Mouse (Mus musculus): ENCODE measurements around the gene Dppa2.
"Not testable (repeated sequence)": the region's sequence is repeated elsewhere in the genome, so short reads cannot be mapped to it uniquely, and the experiment has no call there.

Gene Dppa2

GRCm38 (mm10) chr16:48303509-48303908 is at the start of gene Dppa2:
Gene Dppa2 (plus strand): TSS chr16:48303908.
- no peak for DNase-seq (ENCODE audit: low read depth)

DNA sequence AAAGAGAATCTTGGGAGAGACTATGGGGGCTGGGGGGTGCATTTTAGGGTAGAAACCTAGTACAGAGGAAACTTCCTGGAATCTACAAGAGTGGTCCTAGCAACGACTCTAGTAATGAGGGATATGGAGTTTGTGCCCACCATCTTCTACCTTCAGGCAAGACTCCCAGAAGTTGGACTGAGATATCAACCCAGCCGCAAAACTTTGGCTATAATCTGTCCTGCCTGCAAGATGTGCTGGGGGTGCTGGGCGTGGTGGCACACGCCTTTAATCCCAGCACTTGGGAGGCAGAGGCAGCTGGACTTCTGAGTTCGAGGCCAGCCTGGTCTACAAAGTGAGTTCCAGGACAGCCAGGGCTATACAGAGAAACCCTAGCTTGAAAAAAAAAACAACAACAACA is 49.1 kb upstream of the Dppa2 start:
- no peak for DNase-seq (ENCODE audit: low read depth)

DNA sequence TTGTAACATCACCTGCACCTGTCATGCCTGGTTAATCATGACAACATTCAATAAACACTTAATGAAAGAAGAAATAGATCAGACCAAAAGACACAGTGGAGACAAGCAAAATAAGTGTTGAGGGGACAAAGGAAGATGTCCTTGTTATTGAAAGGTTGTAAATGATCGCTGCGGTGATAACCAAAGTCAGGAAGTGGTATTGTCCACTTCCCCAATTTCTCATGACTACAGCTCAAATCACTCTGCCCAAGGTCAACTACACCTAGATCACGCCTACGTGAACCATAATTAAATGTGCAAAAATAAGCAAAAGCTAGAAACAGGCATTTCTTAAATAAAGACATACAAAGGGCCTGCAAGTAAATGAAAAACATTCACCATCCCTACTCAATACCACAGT is 44.2 kb upstream of the Dppa2 start:
- no peak for DNase-seq (ENCODE audit: low read depth)

GRCm38 (mm10) chr16:48262901-48263300 is 40.8 kb upstream of the Dppa2 start:
- DNase-seq (ENCODE audit: low read depth) = no peak

DNA sequence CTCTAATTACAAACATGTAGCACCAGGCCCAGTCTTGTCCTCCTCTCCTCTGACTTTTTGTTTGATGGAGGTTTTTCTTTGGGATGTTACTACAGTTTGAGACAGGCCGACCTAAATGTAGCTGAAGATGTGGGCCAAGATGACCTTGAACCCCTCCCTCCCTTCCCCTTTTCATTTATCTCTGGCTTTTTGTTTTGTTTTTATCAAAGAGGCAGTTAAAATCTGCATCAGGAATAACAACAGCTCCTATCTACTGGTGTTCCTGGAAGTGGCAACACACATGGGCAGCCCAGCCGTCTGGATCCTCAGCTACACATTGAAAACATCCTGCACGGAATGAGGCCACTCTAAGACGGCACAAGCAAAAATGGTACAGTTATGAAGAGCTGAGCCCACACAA is 37.9 kb upstream of the Dppa2 start:
- DNase-seq (ENCODE audit: low read depth) = no peak

DNA sequence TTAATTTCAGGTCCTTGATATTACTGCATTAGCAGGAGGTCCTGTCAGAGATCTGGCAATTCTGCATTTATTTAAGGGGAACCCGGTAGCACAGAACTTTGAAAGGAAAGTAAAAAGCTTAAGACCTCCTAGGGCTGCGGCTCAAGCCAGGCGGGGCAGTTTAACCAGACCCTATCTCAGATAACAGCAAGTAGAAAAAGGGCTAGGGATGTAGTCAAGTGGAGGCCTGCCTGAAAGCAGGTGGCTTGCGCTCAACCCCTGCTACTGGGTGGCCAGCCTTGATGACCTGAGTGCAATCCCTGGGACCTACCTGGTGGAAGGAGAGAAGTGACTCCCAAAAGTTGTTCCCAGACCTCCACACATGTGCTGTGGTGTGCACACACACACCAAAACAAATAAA is 26.8 kb upstream of the Dppa2 start:
- no peak for DNase-seq (ENCODE audit: low read depth)

- DNase-seq (ENCODE audit: low read depth) = no peak
These were observed 22.8 kb upstream of the Dppa2 start for GRCm38 (mm10) chr16:48280883-48281282.

GRCm38 (mm10) chr16:48282801-48283200 is 20.9 kb upstream of the Dppa2 start:
- no peak for DNase-seq (ENCODE audit: low read depth)

DNA sequence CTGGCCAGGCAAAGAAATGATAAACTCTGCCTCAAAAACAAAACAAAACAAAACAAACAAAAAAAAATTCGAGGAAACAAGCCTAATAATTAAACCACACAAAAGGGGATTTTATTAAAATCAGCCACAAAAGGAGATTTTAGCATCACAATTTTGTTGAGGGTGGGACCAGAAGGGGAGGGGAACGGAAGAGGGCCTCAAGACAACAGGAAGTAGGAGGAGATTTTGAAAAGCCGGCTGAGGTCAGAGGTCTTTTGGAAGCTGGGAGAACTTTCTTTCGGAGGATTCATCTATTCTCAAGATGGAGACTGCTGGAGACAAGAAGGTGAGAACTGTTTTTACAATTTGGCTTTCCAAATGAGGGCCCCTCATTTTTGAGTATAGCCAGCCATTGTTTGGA is 20.2 kb upstream of the Dppa2 start, which contains the start of gene Dppa4:
Gene Dppa4, plus strand, starts transcription at position 217 of the 400 bp plus-strand sequence.
- DNase-seq (ENCODE audit: low read depth) = no peak

DNA sequence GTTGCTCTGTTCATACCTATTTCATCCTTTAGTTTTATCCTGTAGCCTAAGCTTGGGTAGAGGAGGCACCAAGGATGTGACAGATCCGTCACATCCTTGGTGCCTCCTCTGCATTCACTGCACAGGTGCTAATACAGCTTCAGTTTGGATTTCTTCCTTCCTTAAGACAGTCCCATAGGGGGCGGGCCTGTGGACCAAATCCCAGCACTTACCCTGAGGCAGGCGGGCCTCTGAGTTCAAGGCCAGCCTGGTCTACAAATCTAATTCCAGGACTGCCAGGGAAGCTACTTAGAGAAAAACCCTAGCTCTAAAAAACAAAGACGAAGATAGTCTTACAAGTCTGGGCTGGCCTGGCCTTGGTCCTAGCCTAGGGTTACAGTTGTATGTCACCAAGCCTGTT is 18.2 kb upstream of the Dppa2 start:
- no peak for DNase-seq (ENCODE audit: low read depth)

- DNase-seq (ENCODE audit: low read depth) = no peak
These were observed 6.1 kb upstream of the Dppa2 start for GRCm38 (mm10) chr16:48297384-48298136.

GRCm38 (mm10) chr16:48299884-48300283 is 3.8 kb upstream of the Dppa2 start:
- DNase-seq (ENCODE audit: low read depth) = peak; percentile 21

GRCm38 (mm10) chr16:48303983-48304382 is 275 bp downstream of the Dppa2 start:
- no peak for DNase-seq (ENCODE audit: low read depth)

DNA sequence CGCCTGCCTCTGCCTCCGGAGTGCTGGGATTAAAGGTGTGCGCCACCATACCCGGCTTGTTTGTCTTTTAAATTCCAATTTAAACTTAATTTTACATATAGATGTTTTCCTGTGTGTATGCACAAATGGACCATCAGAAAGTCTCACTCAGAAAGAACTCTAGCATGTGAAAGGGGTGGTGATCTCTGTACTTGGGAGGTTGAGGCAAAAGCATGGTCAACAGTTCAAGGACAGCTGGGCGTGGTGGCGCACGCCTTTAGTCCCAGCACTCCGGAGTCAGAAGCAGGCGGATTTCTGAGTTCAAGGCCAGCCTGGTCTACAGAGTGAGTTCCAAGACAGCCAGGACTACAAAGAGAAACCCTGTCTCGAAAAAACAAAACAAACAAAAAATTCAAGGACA is 5.2 kb downstream of the Dppa2 start:
- DNase-seq (ENCODE audit: low read depth) = not testable (repeated sequence)

DNA sequence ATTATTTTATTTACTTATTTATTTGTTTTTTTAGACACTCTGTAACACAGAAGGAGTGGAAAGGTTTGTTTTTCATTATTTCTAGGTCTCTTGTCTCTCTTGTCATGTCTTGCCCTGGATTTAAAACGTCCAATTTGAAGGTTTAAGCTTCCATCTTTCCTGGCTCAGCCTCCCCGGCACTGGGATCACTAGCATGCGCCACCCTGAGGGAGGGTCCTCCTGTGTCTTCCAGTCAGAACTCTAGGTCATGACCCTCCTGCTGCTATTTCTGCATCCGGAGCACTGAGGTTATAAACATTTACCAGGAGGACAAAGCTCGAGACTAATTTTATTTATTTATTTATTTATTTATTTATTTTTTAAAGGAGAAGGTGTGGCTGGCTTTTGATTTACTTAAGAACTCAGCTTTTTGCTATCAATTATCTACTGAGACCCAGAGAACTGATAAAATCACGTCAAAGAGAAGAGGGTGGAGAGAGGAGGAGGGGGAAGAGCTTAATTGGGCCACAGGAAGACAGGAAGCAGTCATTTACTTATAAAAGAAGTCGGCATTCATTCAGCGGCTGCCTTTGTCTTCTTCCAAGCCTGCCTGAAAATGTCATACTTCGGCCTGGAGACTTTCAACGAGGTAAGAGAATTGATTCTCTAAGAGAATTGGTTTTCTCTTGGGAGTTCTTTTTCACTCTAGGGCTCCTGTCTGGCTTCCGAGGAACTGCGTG is 6.4 kb downstream of the Dppa2 start:
- DNase-seq (ENCODE audit: low read depth) = no peak

DNA sequence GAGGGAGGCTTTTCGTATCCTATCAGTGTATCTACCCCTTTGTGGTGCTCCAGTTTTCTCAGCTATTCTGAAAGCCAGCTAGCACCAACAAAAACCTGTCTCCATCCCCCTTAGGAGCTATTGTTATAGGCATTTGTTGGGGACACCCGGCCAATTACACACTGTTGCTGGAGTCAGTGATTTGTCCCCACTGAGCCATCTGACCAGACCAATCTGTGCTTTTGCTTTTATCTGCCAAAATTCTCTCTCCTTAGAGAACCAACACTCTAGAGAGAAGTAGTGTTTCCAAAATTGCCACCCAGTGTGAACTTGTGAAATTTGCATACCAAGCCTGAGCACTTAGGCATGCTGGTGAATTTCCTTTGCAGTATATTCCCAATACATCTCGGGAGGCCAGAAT is 11.6 kb downstream of the Dppa2 start:
- no peak for DNase-seq (ENCODE audit: low read depth)

DNA sequence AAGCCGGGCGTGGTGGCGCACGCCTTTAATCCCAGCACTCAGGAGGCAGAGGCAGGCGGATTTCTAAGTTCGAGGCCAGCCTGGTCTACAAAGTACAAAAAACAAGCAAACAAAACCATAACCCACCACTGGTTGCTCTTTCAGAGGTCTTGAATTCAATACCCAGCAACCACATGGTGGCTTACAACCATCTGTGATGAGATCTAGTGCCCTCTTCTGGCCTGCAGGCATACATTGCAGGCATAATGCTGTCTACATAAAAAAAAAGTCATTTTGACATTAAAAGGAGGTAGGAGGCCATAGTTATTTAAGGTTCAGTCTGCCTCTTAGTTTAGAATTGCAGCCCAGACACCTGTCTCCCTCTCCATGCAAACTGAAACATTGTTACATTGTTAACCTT is 17.1 kb downstream of the Dppa2 start:
- DNase-seq (ENCODE audit: low read depth) = no peak

GRCm38 (mm10) chr16:48323133-48323532 is 19.4 kb downstream of the Dppa2 start:
- DNase-seq (ENCODE audit: low read depth) = no peak

- DNase-seq (ENCODE audit: low read depth) = no peak
These were observed 20.1 kb downstream of the Dppa2 start for GRCm38 (mm10) chr16:48323602-48324345.

GRCm38 (mm10) chr16:48326903-48327302 is 23.2 kb downstream of the Dppa2 start:
- no peak for DNase-seq (ENCODE audit: low read depth)

- DNase-seq (ENCODE audit: low read depth) = no peak
These were observed 24.7 kb downstream of the Dppa2 start for GRCm38 (mm10) chr16:48328420-48328819.

- no peak for DNase-seq (ENCODE audit: low read depth)
These were observed 28.1 kb downstream of the Dppa2 start for GRCm38 (mm10) chr16:48331822-48332221.

- DNase-seq (ENCODE audit: low read depth) = no peak
These were observed 31.6 kb downstream of the Dppa2 start for GRCm38 (mm10) chr16:48335326-48335725.
